Mouse (Mus musculus): ENCODE results near the gene Fn3k. TPM values are rescaled to one million over a fixed set of nuclear protein-coding genes. Genes with fewer than 3 reads are reported as not detected.

The Fn3k gene
- polyA plus RNA-seq, 2 experiments, result 0.81 to 1.2 TPM

GRCm38 (mm10) chr11:121457874-121458273, 23.2 kb downstream of the Fn3k start:
- Histone ChIP-seq H3K27me3 (ENCODE audit: control insufficient read depth, insufficient read depth, low read length) (no peaks in the 10 kb centered on the region), H3K27ac (replicated peaks; ENCODE audit: low read depth, low read length) (no peak overlapping the region), H3K36me3 (ENCODE audit: control insufficient read depth, insufficient read depth, low read length) (peaks cover 58% of the 10 kb centered on the region), H3K9ac (ENCODE audit: low read depth, low read length, severe bottlenecking) (no peak overlapping the region), H3K9me3 (ENCODE audit: control insufficient read depth, low read length) (no peaks in the 10 kb centered on the region), H3K4me3 (replicated peaks; ENCODE audit: low read length) (no peak overlapping the region), H3K4me1 (ENCODE audit: control insufficient read depth, insufficient read depth, low read length) (no peaks in the 10 kb centered on the region), H3K4me2 (replicated peaks; ENCODE audit: low read depth, low read length, severe bottlenecking) (no peak overlapping the region)
- 89% methylated on average over 3 of the region's 3 CpGs for WGBS
- no peak for TF ChIP-seq POLR2A (IDR thresholded peaks at IDR 0.05; ENCODE audit: borderline replicate concordance, extremely low read depth, insufficient read depth, insufficient read length)
- DNase-seq (ENCODE audit: low spot score) (no peak), ATAC-seq (ENCODE audit: low FRiP score, low read depth) (no peak)

DNA sequence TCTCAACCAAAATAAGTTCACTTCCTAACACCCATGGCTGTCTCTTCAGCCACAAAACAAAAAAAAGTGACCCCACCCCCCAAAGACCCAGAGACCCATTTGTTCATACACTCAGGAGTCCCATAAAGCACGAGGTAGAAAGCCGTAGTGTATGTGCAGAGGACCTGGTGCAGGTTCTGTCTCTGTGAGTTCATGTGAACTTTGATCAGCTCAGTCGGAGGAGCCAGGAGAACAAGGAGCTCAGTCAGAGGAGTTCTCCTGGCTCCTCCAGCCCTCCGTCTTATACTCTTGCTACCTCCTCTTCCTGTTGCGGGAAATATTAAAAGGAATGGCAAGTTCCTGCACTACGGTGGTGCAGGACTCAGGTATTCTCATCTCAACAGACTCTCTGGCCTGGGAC, 32.7 kb downstream of the Fn3k start:
- no peak for ATAC-seq (ENCODE audit: low FRiP score, low read depth)
- no peaks in the 10 kb centered on the region for H3K9me3 ChIP-seq (ENCODE audit: control insufficient read depth, low read length)
- TF ChIP-seq POLR2A (IDR thresholded peaks at IDR 0.05; ENCODE audit: borderline replicate concordance, extremely low read depth, insufficient read depth, insufficient read length), result no peak

DNA sequence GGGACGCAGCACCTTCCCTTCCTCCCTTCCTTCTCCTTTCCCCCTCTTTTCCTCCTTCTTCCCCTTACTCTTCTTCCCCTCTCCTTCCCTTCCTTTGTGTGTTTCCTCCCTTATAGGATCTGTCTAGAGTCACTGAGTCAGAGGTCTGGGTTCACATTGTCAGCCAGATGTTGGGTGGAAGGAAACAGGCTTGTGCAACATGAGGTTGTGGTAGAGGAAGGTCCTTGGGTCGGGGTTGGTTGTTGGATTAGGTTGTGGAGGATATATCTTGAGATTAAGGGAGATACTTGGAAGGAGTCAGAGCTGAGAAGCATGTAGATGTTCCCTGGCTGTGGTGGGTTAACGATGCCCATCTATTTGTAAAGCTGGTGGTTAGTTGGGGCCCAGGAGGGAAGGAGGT, 40.1 kb downstream of the Fn3k start:
- 77% methylated on average over 3 of the region's 3 CpGs for WGBS
- no peak overlapping the region for H3K4me3 ChIP-seq (replicated peaks; ENCODE audit: low read length)

More for the DNA sequence above, 32.7 kb downstream of the Fn3k start:
- H3K27ac ChIP-seq (replicated peaks; ENCODE audit: low read depth, low read length), result no peak overlapping the region
- WGBS, result 83% methylated on average over 6 of the region's 6 CpGs
- no peak overlapping the region for H3K9ac ChIP-seq (ENCODE audit: low read depth, low read length, severe bottlenecking)
- no peak for DNase-seq (ENCODE audit: low spot score)
- H3K4me1 ChIP-seq (ENCODE audit: control insufficient read depth, insufficient read depth, low read length), result no peaks in the 10 kb centered on the region
- H3K36me3 ChIP-seq (ENCODE audit: control insufficient read depth, insufficient read depth, low read length), result peaks cover 30% of the 10 kb centered on the region
- H3K27me3 ChIP-seq (ENCODE audit: control insufficient read depth, insufficient read depth, low read length), result no peaks in the 10 kb centered on the region
- H3K4me2 ChIP-seq (replicated peaks; ENCODE audit: low read depth, low read length, severe bottlenecking), result no peak overlapping the region
- no peak overlapping the region for H3K4me3 ChIP-seq (replicated peaks; ENCODE audit: low read length)

DNA sequence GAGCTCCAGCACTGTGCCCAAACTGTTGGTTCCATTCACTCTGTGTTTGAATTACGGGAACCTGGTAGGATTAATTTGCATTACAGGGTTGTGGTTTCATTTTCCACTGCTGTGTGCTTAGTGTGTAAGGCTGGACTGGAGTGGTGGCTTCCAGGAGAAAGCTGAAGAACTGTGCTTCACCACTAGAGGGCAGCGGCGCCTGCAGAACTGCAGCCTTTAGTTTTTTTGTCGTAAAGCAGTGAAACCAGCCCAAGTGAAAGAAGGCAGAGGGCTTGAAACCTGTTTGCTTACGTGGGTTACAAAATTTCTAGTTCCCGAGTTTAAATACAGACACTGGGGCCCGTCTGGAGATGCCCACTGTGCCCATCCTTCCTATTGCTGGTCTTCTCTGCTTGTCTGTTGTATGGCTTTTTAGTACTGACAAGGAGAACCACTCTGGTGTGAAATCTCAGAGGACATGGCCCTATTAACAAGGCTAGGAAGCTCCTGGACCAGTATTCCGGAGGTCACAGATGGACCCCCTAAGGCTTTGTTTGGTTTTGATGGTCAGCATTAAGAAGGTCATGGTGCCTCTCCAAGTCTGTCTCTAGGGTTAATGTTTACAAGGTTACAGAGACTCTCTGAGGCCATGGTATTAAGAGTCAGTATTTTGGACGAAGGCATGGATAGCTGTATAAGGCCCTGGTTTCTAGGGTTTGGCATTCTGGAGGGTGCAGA, 41.1 kb downstream of the Fn3k start:
- ATAC-seq (ENCODE audit: low FRiP score, low read depth), result no peak
- Histone ChIP-seq H3K9ac (ENCODE audit: low read depth, low read length, severe bottlenecking) (no peak overlapping the region), H3K27ac (replicated peaks; ENCODE audit: low read depth, low read length) (no peak overlapping the region), H3K4me1 (ENCODE audit: control insufficient read depth, insufficient read depth, low read length) (no peaks in the 10 kb centered on the region), H3K4me3 (replicated peaks; ENCODE audit: low read length) (no peak overlapping the region), H3K9me3 (ENCODE audit: control insufficient read depth, low read length) (no peaks in the 10 kb centered on the region), H3K27me3 (ENCODE audit: control insufficient read depth, insufficient read depth, low read length) (no peaks in the 10 kb centered on the region), H3K4me2 (replicated peaks; ENCODE audit: low read depth, low read length, severe bottlenecking) (no peak overlapping the region), H3K36me3 (ENCODE audit: control insufficient read depth, insufficient read depth, low read length) (peaks cover 27% of the 10 kb centered on the region)
- peak; percentile 84 for DNase-seq (ENCODE audit: low spot score)
- 35% methylated on average over 9 of the region's 9 CpGs for WGBS
- TF ChIP-seq POLR2A (IDR thresholded peaks at IDR 0.05; ENCODE audit: borderline replicate concordance, extremely low read depth, insufficient read depth, insufficient read length), result no peak

More for the DNA sequence above, 40.1 kb downstream of the Fn3k start:
- Histone ChIP-seq H3K4me2 (replicated peaks; ENCODE audit: low read depth, low read length, severe bottlenecking) (no peak overlapping the region), H3K4me1 (ENCODE audit: control insufficient read depth, insufficient read depth, low read length) (no peaks in the 10 kb centered on the region), H3K9ac (ENCODE audit: low read depth, low read length, severe bottlenecking) (no peak overlapping the region), H3K9me3 (ENCODE audit: control insufficient read depth, low read length) (no peaks in the 10 kb centered on the region), H3K27ac (replicated peaks; ENCODE audit: low read depth, low read length) (no peak overlapping the region), H3K27me3 (ENCODE audit: control insufficient read depth, insufficient read depth, low read length) (no peaks in the 10 kb centered on the region), H3K36me3 (ENCODE audit: control insufficient read depth, insufficient read depth, low read length) (peaks cover 27% of the 10 kb centered on the region)
- no peak for TF ChIP-seq POLR2A (IDR thresholded peaks at IDR 0.05; ENCODE audit: borderline replicate concordance, extremely low read depth, insufficient read depth, insufficient read length)
- no peak for DNase-seq (ENCODE audit: low spot score)
- ATAC-seq (ENCODE audit: low FRiP score, low read depth), result no peak

GRCm38 (mm10) chr11:121479476-121480203, 44.9 kb downstream of the Fn3k start:
- ATAC-seq (ENCODE audit: low FRiP score, low read depth) (no peak), DNase-seq (ENCODE audit: low spot score) (peak; percentile 18)
- H3K27ac ChIP-seq (replicated peaks; ENCODE audit: low read depth, low read length), result 0 out of 2 replicates have a peak overlapping the region, but pooled peaks have one; percentile 19
- WGBS, result 81% methylated on average over 15 of the region's 15 CpGs
- H3K4me1 ChIP-seq (ENCODE audit: control insufficient read depth, insufficient read depth, low read length), result no peaks in the 10 kb centered on the region
- no peaks in the 10 kb centered on the region for H3K27me3 ChIP-seq (ENCODE audit: control insufficient read depth, insufficient read depth, low read length)
- H3K36me3 ChIP-seq (ENCODE audit: control insufficient read depth, insufficient read depth, low read length), result peaks cover 23% of the 10 kb centered on the region
- no peak for TF ChIP-seq POLR2A (IDR thresholded peaks at IDR 0.05; ENCODE audit: borderline replicate concordance, extremely low read depth, insufficient read depth, insufficient read length)
- no peak overlapping the region for H3K4me3 ChIP-seq (replicated peaks; ENCODE audit: low read length)
- H3K9me3 ChIP-seq (ENCODE audit: control insufficient read depth, low read length), result no peaks in the 10 kb centered on the region
- no peak overlapping the region for H3K9ac ChIP-seq (ENCODE audit: low read depth, low read length, severe bottlenecking)
- H3K4me2 ChIP-seq (replicated peaks; ENCODE audit: low read depth, low read length, severe bottlenecking), result no peak overlapping the region

Measured in limb, embryonic 14.5 days (tissue).